Mouse (Mus musculus) kidney, embryonic 14.5 days (tissue): ENCODE data around the gene Wars2. TPM values are rescaled to one million over a fixed set of nuclear protein-coding genes. Genes with fewer than 3 reads are reported as not detected.

Source experiments
- ATAC-seq: fragments of 200-750 bp; cut with Nextera tagmentation; 2 replicates; pipeline ENCODE4 v1.8.0; 2017; ENCODE audit warnings: moderate number of reproducible peaks, mild to moderate bottlenecking, moderate TSS enrichment, moderate library complexity; ENCODE audit not compliant: low FRiP score, low TSS enrichment
- H3K27ac ChIP-seq: fragments of 300-500 bp; sonication (generic); 2 replicates; pipeline ENCODE4 v1.5.1; 2014; ENCODE audit warnings: low read depth, mild to moderate bottlenecking, low read length, moderate library complexity, mixed read lengths
- H3K27me3 ChIP-seq: fragments of 300-500 bp; sonication (generic); 2 replicates; pipeline ENCODE4 v1.6.1; 2014; ENCODE audit warnings: mild to moderate bottlenecking, low read length; ENCODE audit not compliant: control insufficient read depth, insufficient read depth
- H3K36me3 ChIP-seq: fragments of 300-500 bp; sonication (generic); 2 replicates; pipeline ENCODE4 v1.6.1; 2014; ENCODE audit warnings: low read length, mixed read lengths; ENCODE audit not compliant: control insufficient read depth, insufficient read depth
- H3K4me1 ChIP-seq: fragments of 300-500 bp; sonication (generic); 2 replicates; pipeline ENCODE4 v1.6.1; 2014; ENCODE audit warnings: low read length, mixed read lengths; ENCODE audit not compliant: control insufficient read depth, insufficient read depth
- H3K4me2 ChIP-seq: fragments of 300-500 bp; sonication (generic); replicated peaks from 2 replicates; pipeline ENCODE4 v1.6.1; 2014; ENCODE audit warnings: low read depth, mild to moderate bottlenecking, low read length
- H3K4me3 ChIP-seq: fragments of 300-500 bp; sonication (generic); 2 replicates; pipeline ENCODE4 v1.5.1; 2014; ENCODE audit warnings: mild to moderate bottlenecking, low read length
- H3K9ac ChIP-seq: fragments of 300-500 bp; sonication (generic); 2 replicates; pipeline ENCODE4 v1.6.1; 2014; ENCODE audit warnings: low read depth, mild to moderate bottlenecking, low read length, moderate library complexity
- H3K9me3 ChIP-seq: fragments of 300-500 bp; sonication (generic); 2 replicates; pipeline ENCODE4 v1.6.1; 2016; ENCODE audit warnings: low read length; ENCODE audit not compliant: control insufficient read depth
- WGBS: fragments of 180-500 bp; shearing (Covaris S2); extraction: QIAGEN DNeasy Blood & Tissue Kit; methylation state at CpG from one replicate; pipeline ENCODE4 v1.1.7; 2014; 5-methylcytosine and 5-hydroxymethylcytosine counted together
- microRNA-seq: library from miRNA; unstranded; fragments of <30 nt; microRNA quantifications from one replicate; pipeline ENCODE4, GENCODE M21; 2016
- polyA plus RNA-seq: library from polyadenylated mRNA; unstranded; fragments of >200 nt; fragmentation: Nextera tagmentation; extraction: Ambion mirVana; gene quantifications from 2 replicates; pipeline ENCODE4 v1.2.1, GENCODE M21; 2014

Gene Wars2
- polyA plus RNA-seq, 1 experiment from 2014 or later, result 10.5 TPM

GRCm38 (mm10) chr3:99266752-99267303, 126.0 kb downstream of the Wars2 start:
- no peak overlapping the region for H3K4me3 ChIP-seq
- H3K4me1 ChIP-seq, result no peaks in the 10 kb centered on the region
- peaks cover 44% of the 10 kb centered on the region for H3K27me3 ChIP-seq
- 59% methylated on average over 10 of the region's 10 CpGs for WGBS
- no peak overlapping the region for H3K27ac ChIP-seq
- ATAC-seq, result no peak
- no peaks in the 10 kb centered on the region for H3K9me3 ChIP-seq
- no peaks in the 10 kb centered on the region for H3K36me3 ChIP-seq
- H3K9ac ChIP-seq, result no peak overlapping the region
- H3K4me2 ChIP-seq, result no peak overlapping the region

- Histone ChIP-seq H3K4me2 (no peak overlapping the region), H3K36me3 (no peaks in the 10 kb centered on the region), H3K27ac (no peak overlapping the region), H3K4me1 (no peaks in the 10 kb centered on the region), H3K9me3 (no peaks in the 10 kb centered on the region), H3K4me3 (no peak overlapping the region), H3K9ac (no peak overlapping the region), H3K27me3 (no peaks in the 10 kb centered on the region)
- no peak for ATAC-seq
- WGBS, result 43% methylated on average over 12 of the region's 12 CpGs
Measured at GRCm38 (mm10) chr3:99277973-99278580, 137.2 kb downstream of the Wars2 start.

GRCm38 (mm10) chr3:99279718-99280117, 138.8 kb downstream of the Wars2 start:
- ATAC-seq, result no peak
- Histone ChIP-seq H3K9ac (no peak overlapping the region), H3K27ac (no peak overlapping the region), H3K36me3 (no peaks in the 10 kb centered on the region), H3K4me2 (no peak overlapping the region), H3K4me1 (no peaks in the 10 kb centered on the region), H3K9me3 (no peaks in the 10 kb centered on the region), H3K4me3 (no peak overlapping the region), H3K27me3 (no peaks in the 10 kb centered on the region)
- 85% methylated on average over 3 of the region's 3 CpGs for WGBS

- H3K27ac ChIP-seq, result no peak overlapping the region
- no peak for ATAC-seq
- 37% methylated on average over 4 of the region's 4 CpGs for WGBS
- no peaks in the 10 kb centered on the region for H3K9me3 ChIP-seq
- H3K4me1 ChIP-seq, result no peaks in the 10 kb centered on the region
- no peaks in the 10 kb centered on the region for H3K27me3 ChIP-seq
- no peak overlapping the region for H3K4me2 ChIP-seq
- H3K36me3 ChIP-seq, result no peaks in the 10 kb centered on the region
- H3K9ac ChIP-seq, result no peak overlapping the region
- no peak overlapping the region for H3K4me3 ChIP-seq
Measured at GRCm38 (mm10) chr3:99281453-99281852, 140.6 kb downstream of the Wars2 start.

- H3K4me2 ChIP-seq, result no peak overlapping the region
- peaks cover 7% of the 10 kb centered on the region; the same call in 1 of the 2 replicates for H3K4me1 ChIP-seq
- no peaks in the 10 kb centered on the region for H3K9me3 ChIP-seq
- 52% methylated on average over 2 of the region's 2 CpGs for WGBS
- no peaks in the 10 kb centered on the region for H3K27me3 ChIP-seq
- no peak overlapping the region for H3K27ac ChIP-seq
- no peak overlapping the region for H3K9ac ChIP-seq
- no peak for ATAC-seq
- no peaks in the 10 kb centered on the region for H3K36me3 ChIP-seq
- H3K4me3 ChIP-seq, result no peak overlapping the region
Measured at GRCm38 (mm10) chr3:99288302-99288701, 147.4 kb downstream of the Wars2 start.

Small RNA genes lying within 50 kb of the gene (microRNA-seq; reads per million reads assigned to microRNA genes)
- gene Mir6481, result not detected

Other genes with a start within 250 kb of the Wars2 start
- gene Hao2, start 247.8 kb upstream of the Wars2 start, polyA plus RNA-seq, result 8.7 and 13.3 TPM in 2 replicates
- gene Tbx15, start 99.3 kb downstream of the Wars2 start, polyA plus RNA-seq, result 0.09 TPM in 1 of 2 replicates, not detected in the other